Mouse (Mus musculus) thymus, postnatal 25 days (tissue): ENCODE data around the gene Snx11.

Source experiments
- DNase-seq: peaks from one replicate; pipeline ENCODE4 v3.0.0; 2022

Gene Snx11

DNA sequence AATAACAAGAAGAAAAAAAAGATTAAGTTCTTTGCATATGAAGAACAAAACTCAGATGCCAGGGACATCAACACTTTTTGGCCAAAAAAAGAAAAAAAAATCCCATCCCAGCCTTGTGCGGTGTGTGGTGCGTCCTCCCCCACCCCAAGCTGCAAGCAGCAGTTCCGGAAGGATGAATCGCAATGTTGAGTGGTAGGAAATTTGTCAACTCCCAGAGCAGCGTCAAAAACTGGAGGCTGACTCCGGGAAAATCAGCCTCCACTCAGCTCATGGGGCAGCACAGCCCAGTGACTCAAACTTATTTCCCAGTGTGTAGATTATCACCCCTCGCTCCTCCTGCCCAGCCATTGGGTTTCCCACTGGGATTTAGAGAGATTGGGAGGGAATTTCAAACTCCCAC, 15.4 kb downstream of the Snx11 start:
- DNase-seq: no peak

DNA sequence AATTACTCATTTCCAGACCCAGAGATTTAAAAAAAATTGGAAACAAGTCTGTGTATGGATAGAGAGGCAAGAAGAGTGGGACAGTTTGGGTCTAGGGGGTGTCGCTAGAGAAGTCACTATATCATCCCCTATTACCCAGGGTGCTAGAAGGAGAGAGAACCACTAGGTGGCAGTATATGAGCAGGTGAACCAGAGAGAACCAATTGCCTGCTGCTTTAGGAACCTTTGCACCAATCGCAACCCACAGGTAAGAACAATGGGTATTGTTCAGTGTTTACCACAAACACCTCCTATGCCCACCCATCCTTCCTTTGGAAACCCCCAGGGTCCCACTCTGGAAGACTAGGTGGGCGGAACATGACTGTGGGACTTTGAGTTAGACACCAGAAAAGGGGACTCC, 17.3 kb downstream of the Snx11 start:
- peak; percentile 39 for DNase-seq

DNA sequence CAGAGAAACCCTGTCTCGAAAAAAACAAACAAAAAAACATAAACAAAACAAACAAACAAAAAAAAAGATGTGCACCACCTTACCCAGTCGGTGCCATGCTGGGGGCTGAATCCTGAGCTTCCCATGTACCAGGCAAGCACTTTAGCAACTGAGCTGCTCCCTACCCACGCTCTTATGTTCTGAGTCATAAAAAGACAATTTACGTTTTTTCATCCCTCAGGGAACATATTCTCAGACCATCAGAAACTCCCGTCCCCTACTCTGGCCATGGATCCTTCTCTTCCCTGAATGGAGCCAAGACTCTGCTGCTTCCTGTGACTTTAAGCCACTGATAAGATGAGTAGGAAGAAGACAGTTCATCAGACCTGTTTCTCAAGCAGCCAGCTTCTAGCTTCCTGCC, 19.0 kb downstream of the Snx11 start:
- DNase-seq: no peak

DNA sequence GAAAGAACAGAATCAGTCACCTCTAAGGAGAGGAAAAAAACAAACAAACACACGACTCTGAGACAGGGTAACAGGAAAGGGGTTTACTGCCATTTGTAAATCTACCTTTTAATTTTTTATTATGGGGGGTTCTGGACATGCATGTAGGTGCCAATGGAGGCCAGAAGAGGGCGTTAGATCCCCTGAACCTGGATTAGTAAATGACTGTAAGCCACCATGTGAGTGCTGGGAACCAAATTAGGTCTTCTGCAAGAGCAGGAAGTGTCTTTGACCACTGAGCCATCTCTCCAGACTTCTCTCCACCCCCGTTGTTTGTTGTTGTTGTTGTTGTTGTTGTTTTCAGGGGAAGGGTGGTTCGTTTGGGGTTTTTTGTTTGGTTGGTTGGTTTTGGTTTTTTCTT, 19.9 kb downstream of the Snx11 start:
- no peak for DNase-seq

DNA sequence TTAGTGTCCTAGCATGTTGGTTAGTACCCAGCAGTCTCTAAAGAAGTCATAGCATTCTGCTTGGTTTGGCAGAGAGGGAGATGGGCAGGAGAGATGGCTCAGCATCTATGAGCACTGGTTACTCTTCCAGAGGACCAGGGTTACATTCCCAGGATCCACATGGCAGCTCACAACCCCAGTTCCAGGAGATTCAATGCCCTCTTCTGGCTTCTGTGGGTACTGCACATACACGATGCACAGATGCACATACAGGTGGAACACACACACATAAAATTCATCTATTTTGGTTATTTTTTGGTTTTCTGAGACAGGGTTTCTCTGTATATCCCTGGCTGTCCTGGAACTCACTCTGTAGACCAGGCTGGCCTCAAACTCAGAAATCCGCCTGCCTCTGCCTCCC, 22.1 kb downstream of the Snx11 start:
- DNase-seq: no peak

DNA sequence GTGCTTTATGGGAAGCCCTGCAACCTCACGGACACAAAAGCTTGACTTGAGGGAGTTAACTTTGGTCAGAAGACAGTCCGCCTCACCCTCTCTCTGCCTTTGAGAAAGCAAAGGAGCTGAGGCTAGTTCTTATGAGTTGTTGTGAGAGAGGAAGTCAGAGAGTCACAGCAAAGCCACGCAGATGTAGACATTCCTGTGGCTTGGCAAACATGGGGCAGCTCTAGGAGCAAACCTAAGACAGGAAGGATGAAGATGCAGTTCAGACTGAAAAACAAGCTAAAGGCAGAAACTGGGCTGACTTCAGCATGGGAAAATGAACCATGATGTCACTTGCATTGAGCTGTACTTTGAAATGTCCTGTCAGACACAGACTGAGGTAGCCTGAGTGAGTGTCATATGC, 29.8 kb downstream of the Snx11 start:
- DNase-seq: no peak

DNA sequence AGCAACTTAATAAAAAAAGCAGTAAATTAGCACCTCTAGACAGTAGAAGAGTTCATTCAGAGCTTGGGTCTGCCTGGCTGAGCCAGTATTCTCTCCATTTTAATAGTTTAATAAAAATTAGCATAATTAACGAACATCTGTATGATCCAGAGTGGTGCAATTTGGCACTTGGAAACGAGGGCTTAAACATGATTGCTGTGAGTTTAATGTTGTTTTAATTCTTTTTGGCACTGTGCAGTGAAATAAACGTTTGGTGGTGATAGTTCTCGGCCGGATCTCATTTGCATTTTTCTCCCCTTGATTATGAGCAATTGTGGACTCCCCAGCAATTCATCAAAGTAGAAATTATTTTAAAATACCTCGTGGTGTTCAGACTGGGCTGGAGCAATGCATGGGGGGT, 30.7 kb downstream of the Snx11 start:
- no peak for DNase-seq

DNA sequence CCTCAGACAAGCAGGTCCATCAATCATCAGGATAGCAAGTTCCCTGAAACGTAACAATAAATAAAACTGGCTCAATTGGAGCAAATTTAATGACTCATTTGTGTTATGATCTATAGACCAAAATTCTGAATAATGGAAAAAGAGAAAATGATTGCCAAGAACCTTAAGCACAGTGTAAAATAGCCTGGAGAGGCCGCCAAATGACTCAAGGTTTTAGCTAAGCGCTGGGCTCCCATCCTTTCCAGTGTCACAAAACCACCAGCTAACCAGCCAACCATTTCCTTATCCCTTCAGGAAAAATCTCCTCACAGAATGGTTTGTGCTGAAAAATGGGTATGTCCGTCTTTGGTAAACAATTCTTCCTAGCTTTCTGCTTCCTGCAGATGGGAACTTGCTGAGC, 33.5 kb downstream of the Snx11 start:
- DNase-seq: no peak

DNA sequence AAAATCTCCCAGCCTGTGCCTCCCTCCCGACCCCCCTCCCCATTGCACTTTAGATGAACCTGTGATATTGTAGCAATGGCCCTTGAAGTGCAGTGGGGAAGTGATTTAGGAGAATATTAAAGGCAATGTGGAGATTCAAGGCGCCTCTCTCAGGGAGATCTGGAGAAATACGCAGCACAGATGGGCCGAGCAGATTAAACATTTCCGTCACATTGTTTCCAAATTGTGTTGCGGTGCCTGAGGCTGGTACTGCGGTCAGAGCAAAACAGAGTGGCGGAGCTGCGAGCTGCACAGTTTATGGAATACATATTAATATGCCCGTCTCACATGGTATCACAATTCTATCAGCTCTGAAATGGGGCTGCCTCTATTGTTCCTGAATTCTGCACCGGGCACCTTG, 34.4 kb downstream of the Snx11 start:
- no peak for DNase-seq

DNA sequence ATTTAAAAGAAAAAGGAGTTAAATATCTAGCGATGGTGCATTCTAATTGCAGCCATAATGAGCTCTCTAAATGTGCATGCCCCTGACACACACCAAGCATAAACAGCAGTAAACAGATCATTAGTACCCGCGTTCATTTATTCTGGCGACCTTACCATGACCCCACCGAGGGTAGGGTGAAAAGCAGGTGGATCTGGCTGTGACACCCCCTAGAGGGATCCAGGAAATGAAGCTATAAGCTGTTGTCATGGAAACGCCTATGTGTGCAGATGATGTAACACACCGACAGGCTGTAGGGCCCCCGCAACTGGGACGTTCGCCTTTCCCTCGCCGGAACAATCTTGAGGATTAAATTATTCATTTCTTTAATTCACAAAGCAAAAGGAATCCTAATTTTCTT, 35.4 kb downstream of the Snx11 start:
- DNase-seq: no peak

DNA sequence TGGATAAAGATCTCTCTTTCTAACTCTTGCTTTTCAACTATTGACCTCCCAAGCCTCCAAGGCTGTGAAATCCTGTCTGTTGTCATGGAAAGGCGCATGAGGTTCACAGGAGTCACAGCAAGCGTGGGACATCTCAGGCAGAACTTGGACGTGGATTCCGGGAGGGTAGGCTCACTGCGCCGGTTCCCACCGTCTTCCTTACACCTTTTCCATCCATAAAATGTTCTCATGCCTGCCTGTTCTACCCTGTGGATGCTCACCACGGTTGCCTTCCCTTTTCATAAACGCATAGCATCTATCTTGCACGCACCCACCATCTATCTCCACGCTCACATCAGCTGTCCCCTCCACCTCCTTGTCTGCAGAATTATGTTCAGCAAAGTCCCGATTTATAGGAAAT, 36.6 kb downstream of the Snx11 start:
- DNase-seq: no peak

DNA sequence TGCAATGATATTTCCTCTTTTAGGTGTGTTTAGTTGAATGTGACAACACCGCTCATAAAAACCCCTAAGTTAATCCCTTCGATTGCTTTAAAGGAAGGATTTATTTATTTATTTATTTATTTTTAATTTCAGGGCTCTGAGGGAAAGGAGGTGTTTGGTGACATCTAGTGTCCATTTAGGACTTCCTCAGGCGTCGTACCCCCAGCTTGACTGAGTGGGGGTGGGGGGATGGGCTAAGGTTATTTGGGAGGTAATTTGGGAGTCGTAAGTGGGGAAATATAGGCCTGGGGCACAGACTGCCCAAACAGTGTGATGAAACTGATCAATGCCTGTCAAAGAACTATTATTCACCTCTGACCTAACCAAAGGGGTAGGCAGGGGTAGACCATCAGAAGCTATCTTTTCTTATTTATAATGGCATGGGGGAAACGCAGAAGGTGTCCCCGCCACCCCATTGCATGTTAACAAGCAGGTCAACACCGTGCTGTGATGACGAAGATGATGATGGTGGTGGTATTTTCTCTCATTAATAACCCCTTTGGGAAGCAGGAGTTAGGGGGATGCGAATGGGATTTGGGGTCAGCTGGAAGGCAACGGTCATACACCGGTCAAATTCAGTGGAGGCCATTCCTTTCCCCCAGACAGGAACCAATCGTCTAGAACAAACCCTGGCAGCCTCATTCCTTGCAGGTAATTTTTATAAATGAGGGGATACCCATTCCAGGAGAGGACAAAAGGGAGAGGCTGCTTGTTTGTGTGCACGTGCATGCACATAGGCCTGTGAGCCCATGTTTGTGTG, 39.5 kb downstream of the Snx11 start:
- DNase-seq: no peak

DNA sequence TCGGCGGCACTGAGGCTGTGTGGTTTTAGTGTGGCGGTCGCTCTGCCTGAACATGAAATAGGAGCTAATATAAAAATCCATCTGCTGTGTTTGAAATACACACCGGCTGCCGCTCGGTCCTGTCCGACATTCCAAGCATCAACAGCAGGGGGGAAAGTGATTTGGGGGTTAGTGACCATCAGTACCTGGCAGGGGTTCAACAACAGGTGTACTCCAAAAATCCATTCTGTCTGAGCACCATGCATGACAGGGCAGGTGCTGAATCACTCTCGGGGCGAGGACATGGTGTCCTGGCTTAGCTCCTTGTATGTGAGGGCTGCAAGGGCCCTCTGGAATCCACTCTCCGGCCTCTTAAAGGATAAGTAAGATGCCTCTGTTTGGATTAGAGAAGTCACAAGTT, 41.0 kb downstream of the Snx11 start:
- no peak for DNase-seq

DNA sequence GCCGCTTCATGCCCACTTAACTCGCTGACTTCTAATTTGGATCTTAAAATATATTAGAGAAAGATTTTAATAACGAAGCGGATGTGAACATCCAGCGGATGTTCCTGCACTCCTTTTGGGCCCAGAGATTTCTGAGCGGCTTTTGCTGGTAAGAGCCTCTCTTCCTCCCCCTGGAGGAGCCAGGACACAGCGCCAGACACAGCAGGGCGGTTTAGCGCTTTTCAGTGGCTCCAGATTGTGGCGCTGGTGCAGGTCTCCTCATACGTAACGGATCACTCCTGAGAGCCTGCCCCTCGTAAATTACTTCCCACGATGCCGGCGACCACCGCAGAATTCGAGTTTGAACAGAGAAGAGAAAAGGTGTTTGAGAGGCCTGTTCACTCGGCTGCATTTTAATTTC, 41.5 kb downstream of the Snx11 start:
- DNase-seq: no peak

DNA sequence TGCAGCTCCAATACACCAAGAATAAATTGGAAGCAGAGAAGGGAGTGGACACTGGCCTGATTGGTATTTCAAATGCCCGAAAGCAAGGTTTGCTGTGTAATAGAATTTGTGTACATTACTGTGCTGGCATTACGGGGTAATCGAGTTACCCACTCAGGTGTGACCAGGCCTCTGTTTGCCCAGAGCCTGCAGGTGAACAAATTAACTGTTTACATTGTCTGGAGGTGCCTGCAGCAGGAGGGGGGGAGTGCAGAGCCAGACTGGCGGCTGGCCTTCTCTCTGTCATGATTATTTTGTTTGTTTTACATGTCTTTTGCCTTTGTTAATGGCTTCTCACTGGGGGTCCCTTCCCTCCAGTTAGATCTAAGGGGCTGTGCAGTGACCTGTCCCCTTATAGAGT, 44.7 kb downstream of the Snx11 start:
- no peak for DNase-seq

DNA sequence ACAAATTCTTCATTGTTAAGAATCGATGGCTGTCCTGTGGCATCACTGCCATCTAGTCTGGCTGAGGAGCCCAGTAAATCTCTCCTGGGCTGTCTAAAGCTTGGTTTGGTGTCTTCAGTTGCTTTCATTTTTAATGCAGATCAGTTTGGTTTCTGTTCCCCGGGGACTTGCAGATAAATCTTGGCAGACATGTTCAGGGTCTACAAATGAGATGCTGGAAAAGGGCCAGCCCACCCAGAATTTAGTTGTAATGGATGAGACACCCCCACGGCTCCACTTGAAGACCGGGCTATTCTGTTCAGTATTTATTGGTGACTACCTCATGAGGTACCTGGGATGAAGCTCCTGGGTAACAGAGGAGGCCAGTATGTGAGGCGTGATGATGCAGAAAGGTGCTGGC, 47.0 kb downstream of the Snx11 start:
- no peak for DNase-seq

DNA sequence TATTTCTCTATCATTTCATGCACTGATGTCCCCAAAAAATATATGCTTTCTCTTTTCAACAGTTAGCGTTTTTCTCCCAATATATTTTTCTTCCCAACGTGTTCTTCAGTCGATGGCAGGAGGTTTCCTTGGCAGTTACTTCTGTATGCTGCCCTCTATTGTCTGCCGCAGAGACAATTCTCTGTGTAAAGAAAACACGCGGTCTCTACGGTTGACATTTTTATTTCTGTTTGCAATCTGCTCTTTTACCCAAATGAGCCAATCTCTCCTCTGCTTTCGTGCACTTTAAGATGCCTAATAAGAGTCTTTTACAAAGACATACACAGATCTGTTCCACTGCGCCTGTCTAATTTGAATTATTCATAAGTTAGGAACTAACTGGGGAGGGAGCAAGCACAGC, 47.9 kb downstream of the Snx11 start:
- DNase-seq: no peak

DNA sequence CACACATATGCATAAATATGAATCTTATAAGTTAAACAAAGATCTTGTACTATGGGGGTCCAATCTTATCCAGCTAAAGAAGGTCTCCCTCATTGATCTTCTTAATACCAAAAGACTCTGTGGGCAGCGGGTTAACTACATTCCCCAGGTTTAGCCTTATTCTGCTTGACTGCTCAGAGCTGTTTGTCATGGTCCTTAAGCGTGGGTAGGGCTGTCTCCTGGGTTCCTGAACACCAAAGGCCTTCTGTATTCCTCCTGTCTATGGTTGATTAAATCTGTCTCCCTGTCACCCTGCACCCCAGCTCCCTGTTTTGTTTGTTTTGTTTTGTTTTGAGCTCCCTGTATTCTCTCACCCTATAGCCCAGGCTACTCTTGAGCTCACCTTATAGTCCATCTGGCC, 48.8 kb downstream of the Snx11 start:
- no peak for DNase-seq

DNA sequence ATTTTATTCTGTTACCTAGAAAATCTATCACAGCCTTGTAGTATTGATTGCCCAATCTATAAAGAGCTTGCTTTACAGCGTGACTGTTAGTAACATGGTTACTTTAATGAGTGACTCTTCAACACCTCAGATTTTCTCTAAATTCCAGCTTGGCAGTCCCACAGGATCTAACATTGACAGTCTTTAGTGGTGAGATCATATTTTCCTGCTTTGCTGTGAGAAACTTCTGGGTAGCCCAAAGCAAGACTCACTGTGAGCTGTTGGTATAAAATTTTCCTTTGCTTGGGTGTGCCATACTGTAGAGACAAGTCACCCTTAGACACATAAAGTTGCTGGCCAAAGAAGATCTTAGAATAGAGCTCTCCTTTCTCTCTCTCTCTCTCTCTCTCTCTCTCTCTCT, 51.5 kb downstream of the Snx11 start:
- DNase-seq: no peak

DNA sequence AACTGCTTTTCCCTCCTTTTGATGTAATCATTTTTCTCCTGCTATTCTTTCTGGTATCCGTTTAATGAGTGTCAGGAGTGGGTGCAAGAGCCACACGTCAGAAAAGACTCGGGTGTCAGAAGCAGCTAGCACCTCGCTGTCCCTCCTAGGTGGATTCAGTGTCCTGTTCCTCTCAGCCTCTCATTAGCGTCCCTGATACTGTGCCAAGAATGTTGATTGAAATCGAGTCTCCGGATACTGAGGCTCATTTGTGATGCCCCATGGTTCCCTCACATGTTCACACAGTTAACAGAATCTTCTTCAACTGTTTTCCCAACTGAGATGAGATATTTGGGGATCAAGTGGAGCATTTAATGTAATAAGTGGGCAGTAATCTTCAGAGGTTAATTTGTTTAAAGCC, 58.8 kb downstream of the Snx11 start:
- DNase-seq: no peak
